Mouse (Mus musculus): Measurements from ENCODE around the gene Lrrc27.

Gene Lrrc27

GRCm38 (mm10) chr7:139212754-139213745, at the start of gene Lrrc27, which contains the start of gene Stk32c:
Gene Lrrc27 (plus strand): TSS chr7:139212988.
Gene Stk32c (minus strand): TSS chr7:139213307.
- DNase-seq (ENCODE audit: low spot score in 2 of 2), result peak; percentile 99

- no peak for DNase-seq (ENCODE audit: low spot score in 2 of 2)
These were observed 48.4 kb upstream of the Lrrc27 start for GRCm38 (mm10) chr7:139164410-139164809.

DNA sequence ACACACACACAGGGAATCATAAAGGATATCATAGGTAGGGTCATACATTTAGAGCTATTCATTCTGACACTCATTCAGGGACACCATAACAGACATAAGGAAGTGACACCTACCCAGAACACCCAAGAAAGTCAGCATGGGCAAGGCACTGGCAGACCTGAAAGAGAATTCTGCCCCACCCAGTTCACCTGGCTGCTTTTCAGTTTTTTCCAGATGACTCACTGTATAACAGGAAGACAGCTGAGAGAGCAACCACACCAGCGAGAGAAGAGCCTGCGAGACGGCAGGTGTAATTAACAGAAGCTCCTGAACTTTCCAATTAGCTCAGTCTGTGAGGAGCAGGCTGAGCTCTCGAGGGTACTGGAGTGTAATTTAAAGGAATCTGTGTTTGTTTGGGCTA, 43.6 kb upstream of the Lrrc27 start:
- DNase-seq (ENCODE audit: low spot score in 2 of 2), result no peak

DNA sequence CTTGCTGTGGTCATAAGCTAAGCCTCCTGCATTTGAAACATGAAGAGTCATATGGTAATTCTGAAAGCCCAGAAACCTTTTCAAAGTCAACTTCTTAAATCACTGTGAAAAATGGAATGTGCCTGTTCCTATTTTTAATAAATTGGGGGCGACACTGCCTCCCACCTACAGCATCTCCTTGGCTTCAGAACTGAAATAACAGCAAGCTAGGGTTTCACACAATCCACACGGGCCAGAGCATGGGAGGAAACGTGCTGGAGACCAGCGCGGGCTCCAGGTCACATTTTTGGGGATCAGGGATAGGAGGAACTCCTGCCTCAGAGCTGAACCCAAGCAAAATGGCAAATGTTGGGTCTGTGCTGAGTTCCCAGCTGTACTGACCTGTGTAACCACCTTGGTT, 33.5 kb upstream of the Lrrc27 start:
- DNase-seq (ENCODE audit: low spot score in 2 of 2), result peak in 1 of 2 experiments; percentile 56

GRCm38 (mm10) chr7:139180058-139180457, 32.7 kb upstream of the Lrrc27 start:
- peak in 1 of 2 experiments; percentile 17 for DNase-seq (ENCODE audit: low spot score in 2 of 2)

- peak; percentile 18 to 25 for DNase-seq (ENCODE audit: low spot score in 2 of 2)
These were observed 28.4 kb upstream of the Lrrc27 start for GRCm38 (mm10) chr7:139184396-139184795.

DNA sequence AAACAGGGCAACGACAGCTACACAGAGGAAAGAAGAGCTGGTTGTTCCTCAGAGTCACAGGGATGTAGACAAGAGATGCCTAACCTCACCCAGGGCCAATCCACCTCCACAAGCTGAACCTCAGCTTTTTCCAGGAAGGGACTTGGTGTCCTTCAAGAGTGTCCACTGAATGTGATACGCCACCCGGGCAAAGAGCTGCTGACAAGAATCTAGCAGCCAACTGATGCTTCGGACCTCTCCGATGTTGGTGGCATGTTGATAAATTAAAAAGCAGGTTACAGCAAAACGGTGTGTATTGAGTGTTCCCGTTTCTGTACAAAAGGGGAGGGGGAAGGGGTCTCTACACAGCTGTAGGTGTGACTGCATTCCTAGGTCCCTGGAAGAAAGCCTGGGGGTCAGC, 27.9 kb upstream of the Lrrc27 start:
- DNase-seq (ENCODE audit: low spot score in 2 of 2), result peak; percentile 20 to 26

DNA sequence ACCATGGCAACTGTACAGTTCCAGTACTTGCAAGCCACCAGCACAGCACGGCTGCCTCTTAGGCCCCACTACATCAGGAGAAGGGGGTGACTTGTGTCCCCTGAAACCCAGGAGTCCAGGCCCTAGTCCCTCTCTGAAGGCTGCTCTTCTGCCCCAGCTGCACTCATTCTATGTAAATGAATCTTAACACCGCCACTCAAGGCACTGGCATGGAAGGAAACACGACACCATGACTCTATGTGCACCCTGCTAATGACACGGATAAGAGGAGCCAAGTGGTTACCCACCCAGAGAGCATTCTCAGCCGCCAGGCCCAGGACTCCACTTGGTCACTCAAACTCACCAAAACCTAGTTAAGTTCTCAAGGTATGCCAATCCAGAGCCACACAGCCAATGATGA, 26.8 kb upstream of the Lrrc27 start:
- peak; percentile 25 to 26 for DNase-seq (ENCODE audit: low spot score in 2 of 2)

DNA sequence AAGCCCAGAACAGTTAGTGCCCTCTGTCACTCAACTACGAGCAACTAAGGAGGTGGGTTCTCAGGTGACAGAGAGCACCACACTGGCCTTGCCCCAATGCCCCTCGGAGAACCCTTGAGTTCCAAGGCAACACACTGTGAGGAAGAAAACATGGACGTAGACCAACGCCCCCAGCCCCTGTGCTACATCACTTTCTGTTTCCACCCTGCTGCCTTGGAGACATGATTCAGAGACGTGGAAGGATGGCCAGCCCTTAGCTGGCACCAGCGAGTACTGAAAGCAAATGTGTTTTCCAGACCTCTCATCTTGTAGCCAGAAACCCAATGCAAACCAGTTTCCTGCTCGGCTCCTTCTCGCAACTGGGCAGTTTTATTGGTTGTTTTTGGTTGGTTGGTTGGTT, 26.4 kb upstream of the Lrrc27 start:
- DNase-seq (ENCODE audit: low spot score in 2 of 2), result peak; percentile 51 to 53

- no peak for DNase-seq (ENCODE audit: low spot score in 2 of 2)
These were observed 25.5 kb upstream of the Lrrc27 start for GRCm38 (mm10) chr7:139187277-139187676.

GRCm38 (mm10) chr7:139187771-139188633, 24.8 kb upstream of the Lrrc27 start:
- peak; percentile 83 to 84 for DNase-seq (ENCODE audit: low spot score in 2 of 2)

DNA sequence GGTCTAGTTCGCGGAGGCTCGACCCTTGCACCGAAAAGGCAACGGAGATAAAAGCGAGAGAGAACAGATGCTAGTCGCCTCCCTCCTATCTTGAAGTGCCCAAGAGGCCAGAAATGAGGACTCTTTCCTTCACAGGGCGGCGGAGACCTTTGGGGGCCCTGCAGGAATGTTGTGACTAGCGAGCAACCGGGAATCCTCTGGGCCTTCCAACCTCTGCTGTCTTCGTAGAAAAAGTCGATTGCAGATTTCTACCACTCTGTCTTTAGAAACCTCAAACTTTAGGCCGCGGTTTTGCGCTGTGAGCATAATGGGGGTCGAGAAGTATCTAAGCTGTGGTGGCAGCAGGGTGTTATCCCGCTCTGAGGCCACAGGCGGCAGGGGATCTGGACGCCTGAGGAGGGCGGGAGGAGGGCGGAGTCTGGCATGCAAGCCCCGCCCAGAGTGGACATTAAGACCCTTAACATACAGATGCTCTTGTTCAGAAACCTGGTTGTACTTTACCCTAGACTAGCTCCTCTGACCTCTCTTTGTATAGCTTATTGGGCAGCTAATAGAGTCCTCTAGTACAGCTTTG, 24.1 kb upstream of the Lrrc27 start:
- DNase-seq (ENCODE audit: low spot score in 2 of 2), result peak; percentile 37 to 42

GRCm38 (mm10) chr7:139190616-139191015, 22.2 kb upstream of the Lrrc27 start:
- peak; percentile 15 to 20 for DNase-seq (ENCODE audit: low spot score in 2 of 2)

DNA sequence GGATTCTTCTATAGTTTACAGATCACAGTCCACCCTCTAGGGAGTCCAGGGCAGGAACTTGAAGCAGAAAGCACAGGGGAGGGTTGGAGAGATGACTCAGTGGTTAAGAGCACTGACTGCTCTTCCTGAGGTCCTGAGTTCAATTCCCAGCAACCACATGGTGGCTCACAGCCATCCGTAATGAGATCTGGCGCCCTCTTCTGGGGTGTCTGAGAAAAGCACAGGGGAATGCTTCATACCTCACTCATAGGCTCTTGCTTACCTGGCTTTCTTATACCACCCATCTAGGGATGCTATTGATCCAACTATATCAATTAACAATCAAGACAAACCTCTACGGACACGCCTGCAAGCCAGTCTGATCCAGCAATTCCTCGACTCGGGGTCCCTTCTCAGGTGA, 21.2 kb upstream of the Lrrc27 start:
- DNase-seq (ENCODE audit: low spot score in 2 of 2), result peak in 1 of 2 experiments; percentile 21

- peak in 1 of 2 experiments; percentile 10 for DNase-seq (ENCODE audit: low spot score in 2 of 2)
These were observed 15.8 kb upstream of the Lrrc27 start for GRCm38 (mm10) chr7:139197022-139197421.

- DNase-seq (ENCODE audit: low spot score in 2 of 2), result peak; percentile 79 to 81
These were observed 12.7 kb upstream of the Lrrc27 start for GRCm38 (mm10) chr7:139200108-139200507.

DNA sequence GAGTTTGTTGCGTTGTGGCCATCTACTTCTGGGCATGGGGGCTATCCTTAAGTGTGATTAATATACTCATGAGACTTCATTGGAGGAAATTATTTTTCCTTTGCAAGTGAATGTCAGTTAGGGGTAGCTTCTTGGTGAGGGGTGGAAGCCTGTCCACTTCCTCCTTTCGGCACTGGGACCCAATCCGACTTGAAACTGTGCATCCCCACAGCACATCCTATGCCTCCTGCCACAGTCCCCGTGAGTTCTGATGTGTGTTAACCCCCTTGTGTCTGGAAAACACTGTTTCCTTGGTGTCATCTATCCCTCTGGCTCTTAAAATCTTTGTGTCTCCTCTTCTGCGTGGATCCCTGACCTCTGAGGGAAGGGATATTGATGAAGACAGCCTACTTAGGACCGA, 11.6 kb upstream of the Lrrc27 start:
- peak in 1 of 2 experiments; percentile 5 for DNase-seq (ENCODE audit: low spot score in 2 of 2)

DNA sequence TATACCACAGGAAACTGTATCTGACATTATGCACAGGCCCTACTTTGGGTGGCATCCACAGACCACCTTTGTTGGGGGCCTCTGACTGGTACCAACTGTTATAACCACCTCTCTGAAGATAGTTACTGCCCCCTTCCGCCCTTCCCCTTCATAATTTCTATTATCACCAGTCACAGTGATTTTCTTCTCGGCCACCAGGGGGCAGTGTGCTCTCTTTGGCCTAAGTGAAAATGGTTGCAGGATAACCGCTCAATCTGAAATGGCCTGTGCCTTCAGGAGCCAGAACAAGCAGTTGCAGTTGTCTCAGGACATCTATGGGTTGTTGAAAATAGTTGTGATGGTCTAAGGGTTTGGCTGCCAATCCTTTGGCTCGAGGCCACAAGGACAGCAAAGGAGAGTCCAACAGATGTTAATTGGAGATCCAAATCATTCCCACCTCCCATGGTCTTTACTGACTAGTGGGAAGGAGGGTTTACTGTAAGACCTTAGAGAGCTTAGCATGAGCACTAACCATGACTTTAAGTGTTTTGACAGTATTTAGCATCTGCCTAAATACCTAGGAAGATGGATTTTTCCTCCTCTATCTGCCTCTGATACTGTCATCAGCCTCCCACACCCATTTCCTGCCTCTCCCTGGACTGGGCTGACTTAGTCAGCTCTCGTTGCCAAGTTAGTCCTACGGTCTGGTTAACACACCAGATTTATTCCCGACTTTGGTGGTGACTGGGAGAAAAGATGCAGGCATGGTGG, 4.6 kb upstream of the Lrrc27 start:
- peak in 1 of 2 experiments; percentile 33 for DNase-seq (ENCODE audit: low spot score in 2 of 2)

GRCm38 (mm10) chr7:139208773-139209095, 4.1 kb upstream of the Lrrc27 start:
- DNase-seq (ENCODE audit: low spot score in 2 of 2), result peak in 1 of 2 experiments; percentile 14

DNA sequence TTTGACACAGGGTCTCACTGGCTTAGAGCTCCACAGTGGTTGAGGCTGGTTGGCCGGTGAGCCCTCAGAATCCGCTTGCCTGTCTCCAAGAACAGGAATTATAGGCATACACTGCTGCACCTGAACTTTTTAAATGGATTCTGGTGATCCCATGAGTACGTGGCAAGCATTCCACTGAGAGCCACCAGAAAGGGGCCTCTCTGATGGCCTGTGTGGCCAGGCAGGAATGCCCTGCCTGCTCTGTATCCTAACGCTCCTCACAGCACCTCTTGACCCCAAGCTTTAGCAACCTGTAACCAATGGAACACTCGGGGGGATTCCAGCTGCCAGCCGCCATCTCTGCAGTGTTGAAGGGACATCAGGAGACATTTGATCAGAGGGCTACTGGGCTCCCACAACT, 1.0 kb upstream of the Lrrc27 start:
- peak in 1 of 2 experiments; percentile 18 for DNase-seq (ENCODE audit: low spot score in 2 of 2)

- peak in 1 of 2 experiments; percentile 17 for DNase-seq (ENCODE audit: low spot score in 2 of 2)
These were observed 963 bp downstream of the Lrrc27 start for GRCm38 (mm10) chr7:139213751-139214150.
